Mouse (Mus musculus) erythroblast, embryonic 14.5 days (primary cell): ENCODE data around the gene Fez1.

Experiments used
- GATA1 ChIP-seq: IDR thresholded peaks from 2 replicates; pipeline ENCODE4 v1.6.1; 2012; ENCODE audit warnings: low read length, inconsistent platforms, mixed read lengths
- TAL1 ChIP-seq: IDR thresholded peaks from 3 replicates; pipeline ENCODE4 v1.6.1; 2012; ENCODE audit warnings: low read length, inconsistent platforms, mixed read lengths

GRCm38 (mm10) chr9:36923753-36924152, 102.1 kb downstream of the Fez1 start:
- TF ChIP-seq TAL1: no peak
- TF ChIP-seq GATA1: no peak
